Mouse (Mus musculus) CH12.LX (cell line): ENCODE measurements around the gene Cobl. TPM values are rescaled to one million over a fixed set of nuclear protein-coding genes. Genes with fewer than 3 reads are reported as not detected.

Experiments used
- DNase-seq: peaks from one replicate; pipeline ENCODE4 v3.0.0-alpha.2; 2013; ENCODE audit errors: extremely low read depth
- H3K27ac ChIP-seq: 2 replicates; pipeline ENCODE4 v1.5.1; 2012; ENCODE audit warnings: low read depth, mild to moderate bottlenecking, control low read depth, moderate library complexity; ENCODE audit not compliant: insufficient read depth
- H3K27me3 ChIP-seq: replicated peaks from 2 replicates; pipeline ENCODE3; 2012; ENCODE audit warnings: inconsistent platforms
- H3K36me3 ChIP-seq, 2 experiments: replicated peaks in 1 of 2; 2 replicates each; pipeline versions ENCODE3 to v1.6.1; 2012; ENCODE audit warnings: inconsistent platforms in 1 of 2, low read length in 1 of 2, mild to moderate bottlenecking in 1 of 2, mixed read lengths in 1 of 2, moderate library complexity in 1 of 2; ENCODE audit not compliant: control insufficient read depth in 1 of 2, insufficient read depth in 1 of 2
- H3K4me1 ChIP-seq, 2 experiments: 2 replicates each; pipeline ENCODE4 v1.6.1; 2012; ENCODE audit warnings: inconsistent platforms in 1 of 2, moderate library complexity in 1 of 2; ENCODE audit not compliant: insufficient read depth in 2 of 2, control insufficient read depth in 1 of 2
- H3K4me2 ChIP-seq: 2 replicates; pipeline ENCODE4 v1.6.1; 2012; ENCODE audit warnings: low read depth, mild to moderate bottlenecking, control low read depth; ENCODE audit not compliant: poor library complexity, insufficient read depth, severe bottlenecking
- H3K4me3 ChIP-seq, 3 experiments: fragments of 150-350 bp in 1 of 3; sonication (generic) in 1 of 3; replicated peaks in 1 of 3; 2 replicates each; pipeline versions ENCODE3 to v1.5.1; 2011 to 2012; ENCODE audit warnings: low read depth in 2 of 3, low read length in 2 of 3, mild to moderate bottlenecking in 2 of 3, moderate library complexity in 2 of 3, control low read depth in 1 of 3, improper control_type of control experiment in 1 of 3, inconsistent platforms in 1 of 3, mixed read lengths in 1 of 3; ENCODE audit not compliant: poor library complexity in 1 of 3
- H3K79me2 ChIP-seq: replicated peaks from 2 replicates; pipeline ENCODE4 v1.6.1; 2012; ENCODE audit warnings: mild to moderate bottlenecking, moderate library complexity; ENCODE audit not compliant: control insufficient read depth, poor library complexity, insufficient read depth, severe bottlenecking; ENCODE audit errors: extremely low read depth
- H3K9ac ChIP-seq: 2 replicates; pipeline ENCODE4 v1.6.1; 2012; ENCODE audit warnings: low read depth, mild to moderate bottlenecking, control low read depth, moderate library complexity; ENCODE audit not compliant: insufficient read depth
- H3K9me3 ChIP-seq: replicated peaks from 2 replicates; pipeline ENCODE3; 2012; ENCODE audit warnings: low read length, inconsistent platforms, mixed read lengths
- CHD2 ChIP-seq: IDR thresholded peaks from 2 replicates; pipeline ENCODE4 v1.6.1; 2011; ENCODE audit warnings: low read length, improper control_type of control experiment
- CTCF ChIP-seq, 2 experiments: IDR thresholded peaks in 1 of 2; conservative IDR thresholded peaks in 1 of 2; 2 replicates each; pipeline ENCODE4 v1.5.1; 2011 to 2012; ENCODE audit warnings: low read depth in 2 of 2, low read length in 2 of 2, improper control_type of control experiment in 1 of 2, inconsistent platforms in 1 of 2, mild to moderate bottlenecking in 1 of 2, moderate library complexity in 1 of 2
- E2F4 ChIP-seq: IDR thresholded peaks from 2 replicates; pipeline ENCODE4 v1.6.1; 2011; ENCODE audit warnings: low read depth, low read length, improper control_type of control experiment; ENCODE audit not compliant: insufficient replicate concordance
- ELF1 ChIP-seq: IDR thresholded peaks from 2 replicates; pipeline ENCODE4 v1.6.1; 2014; ENCODE audit warnings: low read depth, mild to moderate bottlenecking, inconsistent platforms, low read length, improper control_type of control experiment
- EP300 ChIP-seq: IDR thresholded peaks from 2 replicates; pipeline ENCODE4 v1.6.1; 2011; ENCODE audit warnings: low read length, improper control_type of control experiment
- GABPA ChIP-seq: IDR thresholded peaks from 2 replicates; pipeline ENCODE4 v1.6.1; 2012; ENCODE audit warnings: low read depth, low read length, improper control_type of control experiment, inconsistent platforms; ENCODE audit not compliant: insufficient replicate concordance
- HCFC1 ChIP-seq: IDR thresholded peaks from 2 replicates; pipeline ENCODE4 v1.6.1; 2012; ENCODE audit warnings: low read depth, mild to moderate bottlenecking, inconsistent platforms, low read length, improper control_type of control experiment
- IRF4 ChIP-seq: IDR thresholded peaks from 2 replicates; pipeline ENCODE4 v1.6.1; 2014; ENCODE audit warnings: low read depth, mild to moderate bottlenecking, inconsistent platforms, low read length, improper control_type of control experiment
- JUN ChIP-seq: IDR thresholded peaks from 2 replicates; pipeline ENCODE4 v1.6.1; 2011; ENCODE audit warnings: low read depth, mild to moderate bottlenecking, low read length, improper control_type of control experiment, moderate library complexity; ENCODE audit not compliant: insufficient read depth
- KAT2A ChIP-seq: IDR thresholded peaks from 2 replicates; pipeline ENCODE4 v1.6.1; 2012; ENCODE audit warnings: low read length, improper control_type of control experiment, inconsistent platforms; ENCODE audit not compliant: insufficient replicate concordance
- MAFK ChIP-seq: IDR thresholded peaks from 2 replicates; pipeline ENCODE4 v1.6.1; 2011; ENCODE audit warnings: low read length, improper control_type of control experiment; ENCODE audit not compliant: insufficient replicate concordance
- MAX ChIP-seq: IDR thresholded peaks from 2 replicates; pipeline ENCODE4 v1.6.1; 2011; ENCODE audit warnings: low read length, improper control_type of control experiment
- MXI1 ChIP-seq: IDR thresholded peaks from 2 replicates; pipeline ENCODE4 v1.6.1; 2011; ENCODE audit warnings: mild to moderate bottlenecking, low read depth, low read length, improper control_type of control experiment
- MYC ChIP-seq: IDR thresholded peaks from 2 replicates; pipeline ENCODE4 v1.6.1; 2011; ENCODE audit warnings: low read depth, mild to moderate bottlenecking, improper control_type of control experiment, low read length
- NELFE ChIP-seq: IDR thresholded peaks from 2 replicates; pipeline ENCODE4 v1.6.1; 2011; ENCODE audit warnings: low read depth, low read length, improper control_type of control experiment
- NRF1 ChIP-seq: IDR thresholded peaks from 2 replicates; pipeline ENCODE4 v1.6.1; 2014; ENCODE audit warnings: low read depth, mild to moderate bottlenecking, inconsistent platforms, low read length, improper control_type of control experiment, moderate library complexity
- PAX5 ChIP-seq: IDR thresholded peaks from 2 replicates; pipeline ENCODE4 v1.6.1; 2012; ENCODE audit warnings: low read length, inconsistent platforms, mixed read lengths
- POLR2A ChIP-seq: IDR thresholded peaks from 2 replicates; pipeline ENCODE4 v1.6.1; 2011; ENCODE audit warnings: low read depth, mild to moderate bottlenecking, improper control_type of control experiment, low read length
- POLR2AphosphoS2 ChIP-seq: IDR thresholded peaks from 2 replicates; pipeline ENCODE4 v1.6.1; 2011; ENCODE audit warnings: low read depth, low read length, improper control_type of control experiment
- RCOR1 ChIP-seq: conservative IDR thresholded peaks from 2 replicates; pipeline ENCODE4 v1.6.1; 2012; ENCODE audit warnings: low read depth, mild to moderate bottlenecking, inconsistent platforms, low read length, improper control_type of control experiment
- TBP ChIP-seq: conservative IDR thresholded peaks from 2 replicates; pipeline ENCODE4 v1.6.1; 2011; ENCODE audit warnings: low read depth, low read length, improper control_type of control experiment
- UBTF ChIP-seq: IDR thresholded peaks from 2 replicates; pipeline ENCODE4 v1.6.1; 2012; ENCODE audit warnings: low read depth, mild to moderate bottlenecking, inconsistent platforms, low read length, improper control_type of control experiment, moderate library complexity
- USF1 ChIP-seq: IDR thresholded peaks from 2 replicates; pipeline ENCODE4 v1.6.1; 2014; ENCODE audit warnings: low read depth, mild to moderate bottlenecking, inconsistent platforms, low read length, improper control_type of control experiment
- USF2 ChIP-seq: conservative IDR thresholded peaks from 2 replicates; pipeline ENCODE4 v1.6.1; 2011; ENCODE audit warnings: low read depth, low read length, improper control_type of control experiment
- ZC3H11A ChIP-seq: IDR thresholded peaks from 2 replicates; pipeline ENCODE4 v1.6.1; 2012; ENCODE audit warnings: low read depth, mild to moderate bottlenecking, inconsistent platforms, low read length, improper control_type of control experiment
- ZMIZ1 ChIP-seq: IDR thresholded peaks from 2 replicates; pipeline ENCODE4 v1.6.1; 2012; ENCODE audit warnings: low read depth, mild to moderate bottlenecking, inconsistent platforms, low read length, improper control_type of control experiment
- ZNF384 ChIP-seq: IDR thresholded peaks from 2 replicates; pipeline ENCODE4 v1.6.1; 2012; ENCODE audit warnings: low read depth, low read length, improper control_type of control experiment, inconsistent platforms
- dilution Hi-C: fragments of 300-500 bp; cut with MboI; formaldehyde crosslinking; loops from 2 replicates; pipeline ENCODE4 v1.14.3; 2020; ENCODE audit warnings: low sequenced_read_pairs; ENCODE audit not compliant: extremely low pct_unique_long_range_greater_than_20kb, extremely low pct_ligation_motif_present
- in situ Hi-C: fragments of 300-500 bp; cut with MboI; formaldehyde crosslinking; loops from 3 replicates; pipeline ENCODE4 v1.14.3; 2019; ENCODE audit warnings: low sequenced_read_pairs, low pct_ligation_motif_present, low pct_unique_long_range_greater_than_20kb, mixed read lengths
- polyA plus RNA-seq: library from polyadenylated mRNA; unstranded; fragments of >175 nt; gene quantifications from 2 replicates; pipeline ENCODE4 v1.2.1, GENCODE M21; 2012; ENCODE audit warnings: low read depth; ENCODE audit not compliant: insufficient read length
- total RNA-seq, 2 experiments: library from RNA; depleted of rRNA; stranded (reverse); fragments of 300-350 nt in 1 of 2; fragments of >200 nt in 1 of 2; gene quantifications; 2 replicates each; pipeline ENCODE4 v1.2.3; 2012 to 2014

Gene Cobl
- total and polyA plus RNA-seq, 3 experiments, result 0.06 to 0.13 TPM; not detected in 1

DNA sequence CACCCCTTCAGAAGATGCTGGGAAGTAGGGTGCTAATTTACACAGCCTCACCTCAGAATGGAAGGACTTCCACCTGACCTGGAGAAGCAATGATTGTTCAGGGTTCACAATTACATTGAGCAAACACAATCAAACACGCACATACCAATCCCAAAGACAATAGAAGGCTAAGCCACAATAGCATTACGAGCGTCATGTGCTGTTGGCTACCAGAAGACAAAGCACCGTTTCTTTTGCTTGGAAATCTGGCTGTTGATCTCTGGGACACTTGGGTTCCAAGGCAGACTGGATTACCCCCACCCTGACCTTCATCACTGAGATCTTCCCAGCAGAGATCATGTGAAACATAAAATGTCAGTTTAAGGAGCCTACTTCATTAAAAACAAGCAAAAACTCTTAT lies 21.1 kb downstream of the Cobl start:
- no peak for DNase-seq
- no peaks in the 10 kb centered on the region for H3K27me3 ChIP-seq
- H3K9ac ChIP-seq, result no peak overlapping the region
- H3K4me1 ChIP-seq, result peaks cover 2 to 20% of the 10 kb centered on the region in 2 experiments; a peak in 2 of 4 replicates
- no peaks in the 10 kb centered on the region for H3K9me3 ChIP-seq
- no peaks in the 10 kb centered on the region for H3K79me2 ChIP-seq
- dilution Hi-C loops, result no loop called here
- H3K4me2 ChIP-seq, result no peak overlapping the region
- H3K36me3 ChIP-seq, result no peaks in the 10 kb centered on the region
- in situ Hi-C loops, result no loop called here
- TF ChIP-seq HCFC1, result no peak
- TF ChIP-seq ZNF384, result no peak
- no peak for TF ChIP-seq MYC
- no peak for TF ChIP-seq ELF1
- H3K4me3 ChIP-seq, result no peak overlapping the region
- no peak overlapping the region for H3K27ac ChIP-seq

DNA sequence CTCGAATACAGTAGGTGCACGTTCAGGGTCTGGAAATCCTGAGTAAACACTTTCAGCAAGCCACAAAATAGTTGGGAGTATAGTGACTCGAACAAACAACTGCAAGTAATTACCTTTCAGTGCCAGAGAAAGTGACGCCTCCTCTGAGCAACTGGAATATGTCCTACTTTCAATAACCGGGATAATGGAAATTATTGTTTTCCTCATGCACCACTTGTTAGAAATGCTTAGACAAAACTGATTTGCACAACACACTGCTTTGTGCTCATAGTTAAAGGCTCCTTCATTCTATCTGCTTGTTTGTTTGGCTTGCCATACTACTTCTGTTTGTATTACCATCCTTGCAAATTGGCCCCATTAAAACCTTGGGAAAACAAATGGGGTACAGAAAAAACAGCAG lies 21.6 kb downstream of the Cobl start:
- H3K36me3 ChIP-seq, result no peaks in the 10 kb centered on the region
- H3K4me1 ChIP-seq, result peaks cover 2 to 20% of the 10 kb centered on the region in 2 experiments; a peak in 2 of 4 replicates
- H3K4me3 ChIP-seq, result no peak overlapping the region
- H3K9ac ChIP-seq, result no peak overlapping the region
- no peak overlapping the region for H3K4me2 ChIP-seq
- TF ChIP-seq MAX (no peak), HCFC1 (no peak), NELFE (no peak), IRF4 (no peak), USF2 (no peak), PAX5 (no peak), RCOR1 (no peak), MAFK (no peak), GABPA (no peak), E2F4 (no peak), POLR2AphosphoS2 (no peak)
- H3K27me3 ChIP-seq, result no peaks in the 10 kb centered on the region
- no peaks in the 10 kb centered on the region for H3K79me2 ChIP-seq
- H3K9me3 ChIP-seq, result no peaks in the 10 kb centered on the region
- dilution Hi-C loops (no loop called here), in situ Hi-C loops (no loop called here)
- DNase-seq, result no peak
- H3K27ac ChIP-seq, result no peak overlapping the region

DNA sequence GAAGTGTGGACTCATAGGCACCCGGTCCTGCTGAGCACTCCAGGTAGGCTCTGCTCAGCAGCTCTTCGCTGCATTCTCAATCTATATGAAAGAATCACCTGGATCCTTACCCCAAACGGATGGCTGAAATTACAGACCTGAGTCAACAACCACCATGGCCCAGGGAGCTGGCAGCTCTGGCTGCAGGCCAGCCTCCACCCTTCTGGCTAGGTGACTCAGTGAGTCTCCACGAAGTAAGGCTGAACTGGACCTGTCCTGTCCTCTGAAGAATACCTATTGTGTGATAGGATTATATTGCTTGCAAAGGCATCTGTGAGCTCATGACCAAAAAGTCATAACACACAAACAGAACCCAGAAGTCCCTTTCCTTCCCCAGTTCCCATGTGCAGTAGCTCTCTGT lies 22.5 kb downstream of the Cobl start:
- TF ChIP-seq USF1 (no peak), NRF1 (no peak), ZMIZ1 (no peak), POLR2AphosphoS2 (no peak), EP300 (no peak), ZNF384 (no peak), GABPA (no peak), USF2 (no peak), KAT2A (no peak), ZC3H11A (no peak), TBP (no peak), CHD2 (no peak), UBTF (no peak), JUN (no peak), POLR2A (no peak), HCFC1 (no peak), RCOR1 (no peak), MXI1 (no peak), MAFK (no peak), CTCF (conservative IDR thresholded peaks at IDR 0.05 in 1 of 2, IDR thresholded peaks at IDR 0.05 in 1 of 2; ENCODE audit: low read depth in 2 of 2, low read length in 2 of 2) (no peak)
- Histone ChIP-seq H3K27ac (no peak overlapping the region), H3K9ac (no peak overlapping the region), H3K9me3 (no peaks in the 10 kb centered on the region), H3K27me3 (no peaks in the 10 kb centered on the region), H3K79me2 (no peaks in the 10 kb centered on the region), H3K4me2 (no peak overlapping the region), H3K4me3 (no peak overlapping the region), H3K36me3 (no peaks in the 10 kb centered on the region), H3K4me1 (peaks cover 2 to 22% of the 10 kb centered on the region in 2 experiments; a peak in 2 of 4 replicates)
- in situ Hi-C loops, result no loop called here
- DNase-seq, result no peak
- dilution Hi-C loops, result no loop called here
